Mouse (Mus musculus) limb, embryonic 14.5 days (tissue): Measurements from ENCODE around the gene Slc35f3. TPM values are rescaled to one million over a fixed set of nuclear protein-coding genes. Genes with fewer than 3 reads are reported as not detected.

Source experiments
- ATAC-seq: fragments of 200-750 bp; cut with Nextera tagmentation; 2 replicates; pipeline ENCODE4 v1.8.0; 2017; ENCODE audit warnings: low read depth, moderate number of reproducible peaks, moderate TSS enrichment; ENCODE audit not compliant: low FRiP score
- DNase-seq: peaks from one replicate; pipeline ENCODE4 v3.0.0-alpha.2; 2015; ENCODE audit warnings: low spot score
- H3K27ac ChIP-seq: fragments of 300-500 bp; sonication (generic); replicated peaks from 2 replicates; pipeline ENCODE4 v1.5.1; 2014; ENCODE audit warnings: low read depth, mild to moderate bottlenecking, low read length, moderate library complexity, mixed read lengths
- H3K27me3 ChIP-seq: fragments of 300-500 bp; sonication (generic); 2 replicates; pipeline ENCODE4 v1.6.1; 2014; ENCODE audit warnings: low read length, mixed read lengths; ENCODE audit not compliant: control insufficient read depth, insufficient read depth
- H3K36me3 ChIP-seq: fragments of 300-500 bp; sonication (generic); 2 replicates; pipeline ENCODE4 v1.6.1; 2014; ENCODE audit warnings: mild to moderate bottlenecking, low read length, moderate library complexity, mixed read lengths; ENCODE audit not compliant: control insufficient read depth, insufficient read depth
- H3K4me1 ChIP-seq: fragments of 300-500 bp; sonication (generic); 2 replicates; pipeline ENCODE4 v1.6.1; 2014; ENCODE audit warnings: antibody characterized with exemption, low read length, mixed read lengths; ENCODE audit not compliant: control insufficient read depth, insufficient read depth
- H3K4me2 ChIP-seq: fragments of 300-500 bp; sonication (generic); replicated peaks from 2 replicates; pipeline ENCODE4 v1.6.1; 2014; ENCODE audit warnings: low read depth, mild to moderate bottlenecking, low read length, moderate library complexity; ENCODE audit not compliant: severe bottlenecking
- H3K4me3 ChIP-seq: fragments of 300-500 bp; sonication (generic); replicated peaks from 2 replicates; pipeline ENCODE4 v1.5.1; 2014; ENCODE audit warnings: low read length
- H3K9ac ChIP-seq: fragments of 300-500 bp; sonication (generic); 2 replicates; pipeline ENCODE4 v1.6.1; 2014; ENCODE audit warnings: mild to moderate bottlenecking, low read depth, low read length, moderate library complexity; ENCODE audit not compliant: severe bottlenecking
- H3K9me3 ChIP-seq: fragments of 300-500 bp; sonication (generic); 2 replicates; pipeline ENCODE4 v1.6.1; 2016; ENCODE audit warnings: low read length; ENCODE audit not compliant: control insufficient read depth
- POLR2A ChIP-seq: fragments of 200-500 bp; IDR thresholded peaks from 2 replicates; pipeline ENCODE4 v1.8.0; 2012; ENCODE audit warnings: inconsistent platforms, mild to moderate bottlenecking, moderate library complexity, borderline replicate concordance; ENCODE audit not compliant: insufficient read depth, insufficient read length; ENCODE audit errors: extremely low read depth
- WGBS: fragments of 180-500 bp; shearing (Covaris S2); extraction: QIAGEN DNeasy Blood & Tissue Kit; methylation state at CpG from one replicate; pipeline ENCODE4 v1.1.7; 2014; 5-methylcytosine and 5-hydroxymethylcytosine counted together
- polyA plus RNA-seq, 2 experiments: library from polyadenylated mRNA; depleted of rRNA in 1 of 2; stranded (reverse) in 1 of 2; unstranded in 1 of 2; fragments of >200 nt; fragmentation: Nextera tagmentation in 1 of 2; extraction: Ambion mirVana in 1 of 2; gene quantifications; 2 replicates each; pipeline versions ENCODE4 v1.2.1 to v1.2.3; 2012 to 2014

The Slc35f3 gene
- polyA plus RNA-seq, 2 experiments = 1.7 to 1.8 TPM

GRCm38 (mm10) chr8:126371871-126372270, 73.5 kb downstream of the Slc35f3 start:
- no peak for DNase-seq
- Histone ChIP-seq H3K9me3 (no peaks in the 10 kb centered on the region), H3K4me3 (no peak overlapping the region), H3K27me3 (no peaks in the 10 kb centered on the region), H3K4me1 (no peaks in the 10 kb centered on the region), H3K36me3 (no peaks in the 10 kb centered on the region), H3K9ac (no peak overlapping the region), H3K27ac (no peak overlapping the region), H3K4me2 (no peak overlapping the region)
- 71% methylated on average over 3 of the region's 3 CpGs for WGBS
- no peak for ATAC-seq
- no peak for TF ChIP-seq POLR2A

DNA sequence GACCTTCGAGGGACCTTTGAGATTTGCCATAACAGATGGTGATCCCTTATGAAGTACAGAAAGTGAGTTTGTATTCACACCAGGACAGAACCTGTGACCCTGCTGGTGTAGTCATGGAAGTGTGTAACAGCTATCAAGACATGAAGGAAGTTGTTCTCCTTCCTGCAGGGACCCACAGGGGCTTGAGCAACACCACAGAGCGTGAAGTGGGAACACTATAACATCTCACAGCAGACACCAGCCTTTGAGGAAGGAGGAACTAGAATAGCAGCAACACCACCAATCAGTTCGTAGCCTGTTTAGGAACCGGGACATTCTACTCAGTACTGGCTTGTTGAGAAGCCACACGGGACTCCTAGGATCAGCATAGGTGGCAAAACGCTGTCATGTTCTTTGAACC, 81.2 kb downstream of the Slc35f3 start:
- Histone ChIP-seq H3K27me3 (no peaks in the 10 kb centered on the region), H3K27ac (no peak overlapping the region), H3K4me2 (no peak overlapping the region), H3K36me3 (no peaks in the 10 kb centered on the region), H3K9me3 (no peaks in the 10 kb centered on the region), H3K4me3 (no peak overlapping the region), H3K4me1 (no peaks in the 10 kb centered on the region), H3K9ac (no peak overlapping the region)
- TF ChIP-seq POLR2A = no peak
- 91% methylated on average over 6 of the region's 6 CpGs for WGBS
- no peak for DNase-seq
- no peak for ATAC-seq

DNA sequence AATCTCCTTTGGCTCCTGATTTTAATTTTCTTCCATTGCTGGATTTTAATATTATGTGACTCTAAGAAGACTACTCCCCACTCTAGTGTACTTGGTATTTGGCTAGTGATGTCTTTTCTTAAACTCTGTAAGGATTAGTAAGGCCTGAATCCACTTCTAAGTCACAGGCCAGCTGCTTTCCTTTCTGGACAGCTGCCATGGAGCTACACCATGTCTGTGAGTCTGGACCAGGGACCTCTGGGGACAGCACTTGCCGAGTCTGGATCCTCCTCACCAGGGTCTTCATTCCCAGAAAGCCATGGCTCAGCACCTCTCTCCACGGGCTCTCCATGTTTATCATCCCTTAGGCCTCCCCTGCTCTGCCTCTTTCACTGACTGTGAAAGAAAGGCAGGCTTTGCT, 81.8 kb downstream of the Slc35f3 start:
- TF ChIP-seq POLR2A = no peak
- H3K27me3 ChIP-seq = no peaks in the 10 kb centered on the region
- no peak overlapping the region for H3K9ac ChIP-seq
- no peaks in the 10 kb centered on the region for H3K36me3 ChIP-seq
- no peaks in the 10 kb centered on the region for H3K4me1 ChIP-seq
- 47% methylated on average over 2 of the region's 2 CpGs for WGBS
- ATAC-seq = no peak
- H3K27ac ChIP-seq = no peak overlapping the region
- no peaks in the 10 kb centered on the region for H3K9me3 ChIP-seq
- DNase-seq = peak; percentile 8
- H3K4me3 ChIP-seq = no peak overlapping the region
- H3K4me2 ChIP-seq = no peak overlapping the region

GRCm38 (mm10) chr8:126381299-126381698, 82.9 kb downstream of the Slc35f3 start:
- TF ChIP-seq POLR2A = no peak
- Histone ChIP-seq H3K4me2 (no peak overlapping the region), H3K36me3 (no peaks in the 10 kb centered on the region), H3K9me3 (no peaks in the 10 kb centered on the region), H3K4me3 (no peak overlapping the region), H3K27me3 (no peaks in the 10 kb centered on the region), H3K9ac (no peak overlapping the region), H3K4me1 (no peaks in the 10 kb centered on the region), H3K27ac (no peak overlapping the region)
- DNase-seq (no peak), ATAC-seq (no peak)
- 86% methylated on average over 7 of the region's 7 CpGs for WGBS

- no peak for TF ChIP-seq POLR2A
- Histone ChIP-seq H3K27ac (no peak overlapping the region), H3K36me3 (no peaks in the 10 kb centered on the region), H3K9me3 (no peaks in the 10 kb centered on the region), H3K4me3 (no peak overlapping the region), H3K4me1 (no peaks in the 10 kb centered on the region), H3K4me2 (no peak overlapping the region), H3K9ac (no peak overlapping the region), H3K27me3 (no peaks in the 10 kb centered on the region)
- DNase-seq (peak; percentile 25), ATAC-seq (no peak)
- 37% methylated on average over 14 of the region's 14 CpGs for WGBS
Measured at GRCm38 (mm10) chr8:126382216-126382615, 83.9 kb downstream of the Slc35f3 start.

DNA sequence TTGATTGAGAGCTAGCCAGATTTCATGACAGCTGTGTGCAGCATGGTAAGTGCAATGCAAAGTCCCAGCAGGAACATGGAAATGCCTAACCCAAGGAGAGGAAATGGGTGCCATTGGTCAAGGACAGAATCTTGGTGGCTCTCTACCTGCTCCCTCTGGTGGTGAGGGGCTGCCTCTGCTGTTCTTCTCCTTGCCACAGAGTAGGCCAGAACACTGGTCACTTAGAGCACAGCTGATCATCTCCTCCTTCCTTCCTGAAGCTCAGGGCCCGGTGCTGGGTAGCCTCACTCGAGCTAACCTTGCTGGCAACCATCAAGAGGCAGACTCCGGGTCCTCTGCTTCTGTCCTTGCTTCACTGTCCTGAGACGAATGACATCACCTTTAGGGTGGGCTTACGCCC, 84.4 kb downstream of the Slc35f3 start:
- no peaks in the 10 kb centered on the region for H3K36me3 ChIP-seq
- H3K4me2 ChIP-seq = no peak overlapping the region
- no peak for ATAC-seq
- no peak overlapping the region for H3K9ac ChIP-seq
- no peaks in the 10 kb centered on the region for H3K4me1 ChIP-seq
- 70% methylated on average over 5 of the region's 5 CpGs for WGBS
- no peaks in the 10 kb centered on the region for H3K9me3 ChIP-seq
- peak; percentile 9 for DNase-seq
- H3K27me3 ChIP-seq = no peaks in the 10 kb centered on the region
- no peak overlapping the region for H3K4me3 ChIP-seq
- no peak for TF ChIP-seq POLR2A
- H3K27ac ChIP-seq = no peak overlapping the region
